Mouse (Mus musculus): ENCODE data around the gene Clstn3. TPM values are rescaled to one million over a fixed set of nuclear protein-coding genes. Genes with fewer than 3 reads are reported as not detected.
A peak's percentile ranks its signal among the peaks of the same experiment; 100 is the strongest.
"Not testable (repeated sequence)": the region's sequence is repeated elsewhere in the genome, so short reads cannot be mapped to it uniquely, and the experiment has no call there.

Clstn3 gene
- polyA plus RNA-seq, 1 experiment = 76.2 TPM

GRCm38 (mm10) chr6:124418686-124419085 is 45.9 kb downstream of the Clstn3 start:
- H3K27me3 ChIP-seq (replicated peaks) = no peaks in the 10 kb centered on the region
- H3K4me1 ChIP-seq = peaks cover 18% of the 10 kb centered on the region
- no peaks in the 10 kb centered on the region for H3K36me3 ChIP-seq (replicated peaks; ENCODE audit: low read length)
- no peak for TF ChIP-seq GATA1 (IDR thresholded peaks at IDR 0.05; ENCODE audit: borderline replicate concordance, low read length)
- TF ChIP-seq FLI1 (IDR thresholded peaks at IDR 0.05; ENCODE audit: low read length) = no peak
- no peak overlapping the region for H3K4me3 ChIP-seq (replicated peaks)
- H3K9me3 ChIP-seq = no peaks in the 10 kb centered on the region; the same call in 1 of the 2 replicates

DNA sequence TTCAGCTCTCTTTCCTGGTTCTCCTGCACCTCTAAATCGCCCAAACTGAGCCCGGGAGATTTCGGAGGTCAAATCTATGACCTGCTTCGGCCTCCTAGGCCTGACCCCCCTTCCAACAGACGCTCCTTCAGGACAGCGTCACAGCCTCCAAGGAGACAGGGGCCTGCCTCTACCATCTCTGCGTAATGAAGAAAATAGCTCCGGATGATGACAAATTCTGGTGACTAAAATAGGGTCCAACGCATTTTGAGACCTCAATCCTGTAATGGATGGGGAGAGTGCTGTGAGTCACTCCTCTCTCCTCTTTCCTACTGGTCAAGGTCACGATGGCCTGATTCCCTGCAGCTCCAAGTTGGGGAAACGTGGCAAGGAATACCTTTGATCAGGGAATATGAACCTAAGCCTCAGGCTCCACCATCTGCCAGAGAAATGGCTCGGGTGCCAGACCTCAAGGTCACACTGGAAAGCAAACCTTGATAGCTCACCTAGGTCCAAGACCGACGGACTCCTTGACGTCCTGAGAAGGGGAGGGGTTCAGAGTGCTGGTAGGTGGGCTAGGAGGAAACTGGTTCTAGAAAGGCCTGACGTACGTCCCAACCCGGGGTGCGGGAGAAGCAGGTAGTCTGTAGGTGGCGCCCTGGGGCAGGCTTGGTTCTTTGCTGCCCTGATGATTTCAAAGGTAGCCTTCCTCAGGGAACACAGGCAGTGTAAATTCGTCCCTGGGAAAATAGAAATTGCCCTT is 49.1 kb downstream of the Clstn3 start:
- H3K27me3 ChIP-seq (replicated peaks) = no peaks in the 10 kb centered on the region
- peaks cover 27% of the 10 kb centered on the region for H3K36me3 ChIP-seq (replicated peaks; ENCODE audit: low read length)
- peak overlapping the region; percentile 99 for H3K4me3 ChIP-seq (replicated peaks)
- H3K4me1 ChIP-seq = peaks cover 26% of the 10 kb centered on the region
- H3K9me3 ChIP-seq = no peaks in the 10 kb centered on the region
- TF ChIP-seq FLI1 (IDR thresholded peaks at IDR 0.05; ENCODE audit: low read length) (no peak), GATA1 (IDR thresholded peaks at IDR 0.05; ENCODE audit: borderline replicate concordance, low read length) (no peak)

- Histone ChIP-seq H3K4me1 (peaks cover 26% of the 10 kb centered on the region), H3K27me3 (replicated peaks) (no peaks in the 10 kb centered on the region), H3K9me3 (no peaks in the 10 kb centered on the region), H3K4me3 (replicated peaks) (peak within 1 kb of the TSS; percentile 99), H3K36me3 (replicated peaks; ENCODE audit: low read length) (peaks cover 32% of the 10 kb centered on the region)
- TF ChIP-seq FLI1 (IDR thresholded peaks at IDR 0.05; ENCODE audit: low read length) (no peak), GATA1 (IDR thresholded peaks at IDR 0.05; ENCODE audit: borderline replicate concordance, low read length) (no peak)
Observed at GRCm38 (mm10) chr6:124414927-124415325, 49.7 kb downstream of the Clstn3 start, which contains the start of gene Pex5. Gene Pex5, minus strand, starts transcription at chr6:124415067.

- H3K27me3 ChIP-seq (replicated peaks) = no peaks in the 10 kb centered on the region
- H3K4me3 ChIP-seq (replicated peaks) = peak overlapping the region; percentile 99
- H3K36me3 ChIP-seq (replicated peaks; ENCODE audit: low read length) = peaks cover 33% of the 10 kb centered on the region
- TF ChIP-seq FLI1 (IDR thresholded peaks at IDR 0.05; ENCODE audit: low read length) (no peak), GATA1 (IDR thresholded peaks at IDR 0.05; ENCODE audit: borderline replicate concordance, low read length) (no peak)
- H3K4me1 ChIP-seq = peaks cover 26% of the 10 kb centered on the region
- no peaks in the 10 kb centered on the region for H3K9me3 ChIP-seq
Observed at GRCm38 (mm10) chr6:124414150-124414926, 50.3 kb downstream of the Clstn3 start.

GRCm38 (mm10) chr6:124413770-124414149 is 50.8 kb downstream of the Clstn3 start:
- no peaks in the 10 kb centered on the region for H3K27me3 ChIP-seq (replicated peaks)
- peaks cover 26% of the 10 kb centered on the region for H3K4me1 ChIP-seq
- peak overlapping the region; percentile 99 for H3K4me3 ChIP-seq (replicated peaks)
- H3K36me3 ChIP-seq (replicated peaks; ENCODE audit: low read length) = peaks cover 38% of the 10 kb centered on the region
- TF ChIP-seq FLI1 (IDR thresholded peaks at IDR 0.05; ENCODE audit: low read length) (no peak), GATA1 (IDR thresholded peaks at IDR 0.05; ENCODE audit: borderline replicate concordance, low read length) (no peak)
- H3K9me3 ChIP-seq = no peaks in the 10 kb centered on the region

GRCm38 (mm10) chr6:124408355-124408754 is 56.2 kb downstream of the Clstn3 start:
- peaks cover 86% of the 10 kb centered on the region for H3K36me3 ChIP-seq (replicated peaks; ENCODE audit: low read length)
- H3K9me3 ChIP-seq = no peaks in the 10 kb centered on the region

GRCm38 (mm10) chr6:124407180-124407579 is 57.4 kb downstream of the Clstn3 start:
- no peaks in the 10 kb centered on the region for H3K27me3 ChIP-seq (replicated peaks)
- H3K9me3 ChIP-seq = no peaks in the 10 kb centered on the region
- peaks cover 87% of the 10 kb centered on the region for H3K36me3 ChIP-seq (replicated peaks; ENCODE audit: low read length)
- H3K4me3 ChIP-seq (replicated peaks) = no peak overlapping the region
- TF ChIP-seq FLI1 (IDR thresholded peaks at IDR 0.05; ENCODE audit: low read length) (no peak), GATA1 (IDR thresholded peaks at IDR 0.05; ENCODE audit: borderline replicate concordance, low read length) (peak; percentile 3; the same call in 1 of the 3 replicates)
- H3K4me1 ChIP-seq = no peaks in the 10 kb centered on the region

More at GRCm38 (mm10) chr6:124408355-124408754, 56.2 kb downstream of the Clstn3 start:
- Histone ChIP-seq H3K27me3 (replicated peaks) (no peaks in the 10 kb centered on the region), H3K4me3 (replicated peaks) (no peak overlapping the region), H3K4me1 (peaks cover 6% of the 10 kb centered on the region; the same call in 1 of the 2 replicates)
- TF ChIP-seq FLI1 (IDR thresholded peaks at IDR 0.05; ENCODE audit: low read length) (no peak), GATA1 (IDR thresholded peaks at IDR 0.05; ENCODE audit: borderline replicate concordance, low read length) (no peak)

DNA sequence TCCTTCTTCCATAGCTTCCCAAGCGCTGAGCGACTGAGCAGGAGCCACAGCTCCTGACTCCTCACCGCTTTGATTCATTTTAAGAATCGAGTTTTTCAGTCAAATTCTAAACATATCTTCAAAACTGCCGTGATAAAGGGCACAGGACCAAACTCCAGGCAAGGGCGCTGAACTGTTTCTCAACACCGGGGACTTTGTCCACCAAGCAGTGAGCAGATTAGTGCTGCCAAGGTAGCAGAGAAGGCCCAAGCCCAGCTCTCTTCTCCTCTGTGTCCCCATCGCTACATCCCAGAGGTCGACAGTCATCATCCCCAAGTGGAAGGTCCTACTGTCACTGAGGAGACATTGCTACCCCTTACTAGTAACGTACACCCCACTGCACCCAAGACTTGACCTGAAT is 58.3 kb downstream of the Clstn3 start:
- no peak for TF ChIP-seq FLI1 (IDR thresholded peaks at IDR 0.05; ENCODE audit: low read length)
- TF ChIP-seq GATA1 (IDR thresholded peaks at IDR 0.05; ENCODE audit: borderline replicate concordance, low read length) = no peak
- H3K27me3 ChIP-seq (replicated peaks) = no peaks in the 10 kb centered on the region
- no peak overlapping the region for H3K4me3 ChIP-seq (replicated peaks)
- H3K9me3 ChIP-seq = no peaks in the 10 kb centered on the region
- H3K36me3 ChIP-seq (replicated peaks; ENCODE audit: low read length) = peaks cover 90% of the 10 kb centered on the region
- peaks cover 3% of the 10 kb centered on the region for H3K4me1 ChIP-seq

GRCm38 (mm10) chr6:124399738-124400137 is 64.9 kb downstream of the Clstn3 start:
- H3K27me3 ChIP-seq (replicated peaks) = no peaks in the 10 kb centered on the region
- H3K36me3 ChIP-seq (replicated peaks; ENCODE audit: low read length) = peaks cover 90% of the 10 kb centered on the region
- H3K4me1 ChIP-seq = peaks cover 19% of the 10 kb centered on the region
- TF ChIP-seq FLI1 (IDR thresholded peaks at IDR 0.05; ENCODE audit: low read length) (no peak), GATA1 (IDR thresholded peaks at IDR 0.05; ENCODE audit: borderline replicate concordance, low read length) (no peak)
- peaks cover 8% of the 10 kb centered on the region; the same call in 1 of the 2 replicates for H3K9me3 ChIP-seq
- no peak overlapping the region for H3K4me3 ChIP-seq (replicated peaks)

GRCm38 (mm10) chr6:124394991-124395390 is 69.6 kb downstream of the Clstn3 start:
- peaks cover 16% of the 10 kb centered on the region for H3K9me3 ChIP-seq
- peaks cover 47% of the 10 kb centered on the region for H3K36me3 ChIP-seq (replicated peaks; ENCODE audit: low read length)
- not testable (repeated sequence) for H3K4me3 ChIP-seq (replicated peaks); H3K27me3 ChIP-seq (replicated peaks); H3K4me1 ChIP-seq

Other genes starting within 250 kb of the Clstn3 start
- not detected in 2 replicates for gene Vmn2r27, start 232.9 kb downstream of the Clstn3 start, polyA plus RNA-seq (2012; ENCODE audit: insufficient read depth, low replicate concordance)
- not detected in 2 replicates for gene Cd163, start 160.1 kb downstream of the Clstn3 start, polyA plus RNA-seq (2012; ENCODE audit: insufficient read depth, low replicate concordance)
- gene Pex5, start 49.7 kb downstream of the Clstn3 start, polyA plus RNA-seq (2012; ENCODE audit: insufficient read depth, low replicate concordance) = 4.7 and 7.5 TPM in 2 replicates
- gene C1rl, start 28.3 kb upstream of the Clstn3 start, polyA plus RNA-seq (2012; ENCODE audit: insufficient read depth, low replicate concordance) = 0.96 TPM in 1 of 2 replicates, not detected in the other
- gene C1ra, start 47.6 kb upstream of the Clstn3 start, polyA plus RNA-seq (2012; ENCODE audit: insufficient read depth, low replicate concordance) = 0.54 TPM in 1 of 2 replicates, not detected in the other
- 0.04 TPM in 1 of 2 replicates, not detected in the other for gene C1s1, start 77.6 kb upstream of the Clstn3 start, polyA plus RNA-seq (2012; ENCODE audit: insufficient read depth, low replicate concordance)
- not detected in 2 replicates for gene C1rb, start 105.5 kb upstream of the Clstn3 start, polyA plus RNA-seq (2012; ENCODE audit: insufficient read depth, low replicate concordance)
- gene C1s2, start 171.3 kb upstream of the Clstn3 start, polyA plus RNA-seq (2012; ENCODE audit: insufficient read depth, low replicate concordance) = not detected in 2 replicates
- 119 and 190 TPM in 2 replicates for gene Lpcat3, start 198.2 kb upstream of the Clstn3 start, polyA plus RNA-seq (2012; ENCODE audit: insufficient read depth, low replicate concordance)
- gene Emg1, start 247.4 kb upstream of the Clstn3 start, polyA plus RNA-seq (2012; ENCODE audit: insufficient read depth, low replicate concordance) = 46.3 and 153 TPM in 2 replicates
- 72.8 and 150 TPM in 2 replicates for gene Phb2, start 247.5 kb upstream of the Clstn3 start, polyA plus RNA-seq (2012; ENCODE audit: insufficient read depth, low replicate concordance)

All from megakaryocyte, embryonic 14.5 days (primary cell).